Mouse (Mus musculus) hindbrain, embryonic 14.5 days (tissue): ENCODE measurements around the gene Olfr418. TPM values are rescaled to one million over a fixed set of nuclear protein-coding genes. Genes with fewer than 3 reads are reported as not detected.

Source experiments
- ATAC-seq: fragments of 200-750 bp; cut with Nextera tagmentation; 2 replicates; pipeline ENCODE4 v1.8.0; 2017; ENCODE audit warnings: moderate number of reproducible peaks, mild to moderate bottlenecking, moderate TSS enrichment, moderate library complexity; ENCODE audit not compliant: low FRiP score
- DNase-seq: peaks from one replicate; pipeline ENCODE4 v3.0.0-alpha.2; 2015; ENCODE audit warnings: low spot score
- H3K27ac ChIP-seq: fragments of 300-500 bp; sonication (generic); 2 replicates; pipeline ENCODE4 v1.5.1; 2014; ENCODE audit warnings: mild to moderate bottlenecking, moderate library complexity
- H3K27me3 ChIP-seq: fragments of 300-500 bp; sonication (generic); 2 replicates; pipeline ENCODE4 v1.6.1; 2014; ENCODE audit warnings: mild to moderate bottlenecking, low read length, mixed read lengths; ENCODE audit not compliant: control insufficient read depth, insufficient read depth
- H3K36me3 ChIP-seq: fragments of 300-500 bp; sonication (generic); replicated peaks from 2 replicates; pipeline ENCODE4 v1.6.1; 2014; ENCODE audit not compliant: control insufficient read depth, insufficient read depth
- H3K4me1 ChIP-seq: fragments of 300-500 bp; sonication (generic); replicated peaks from 2 replicates; pipeline ENCODE4 v1.6.1; 2014; ENCODE audit warnings: antibody characterized with exemption, low read length, mixed read lengths; ENCODE audit not compliant: control insufficient read depth, insufficient read depth
- H3K4me2 ChIP-seq: fragments of 300-500 bp; sonication (generic); replicated peaks from 2 replicates; pipeline ENCODE4 v1.6.1; 2014; ENCODE audit warnings: mild to moderate bottlenecking, moderate library complexity
- H3K4me3 ChIP-seq: fragments of 300-500 bp; sonication (generic); replicated peaks from 2 replicates; pipeline ENCODE4 v1.5.1; 2014; ENCODE audit warnings: mild to moderate bottlenecking, low read length
- H3K9ac ChIP-seq: fragments of 300-500 bp; sonication (generic); 2 replicates; pipeline ENCODE4 v1.6.1; 2014
- H3K9me3 ChIP-seq: fragments of 300-500 bp; sonication (generic); 2 replicates; pipeline ENCODE4 v1.6.1; 2016; ENCODE audit warnings: low read length; ENCODE audit not compliant: control insufficient read depth
- WGBS: fragments of 180-500 bp; shearing (Covaris S2); extraction: QIAGEN DNeasy Blood & Tissue Kit; methylation state at CpG from one replicate; pipeline ENCODE4 v1.1.7; 2014; 5-methylcytosine and 5-hydroxymethylcytosine counted together
- polyA plus RNA-seq: library from polyadenylated mRNA; unstranded; fragments of >200 nt; fragmentation: Nextera tagmentation; extraction: Ambion mirVana; gene quantifications from 2 replicates; pipeline ENCODE4 v1.2.1, GENCODE M21; 2014

Gene Olfr418
- polyA plus RNA-seq, 1 experiment from 2014 or later: not detected

GRCm38 (mm10) chr1:173321593-173322248 is 55.9 kb downstream of the Olfr418 start:
- Histone ChIP-seq H3K4me3 (no peak overlapping the region), H3K4me1 (no peaks in the 10 kb centered on the region), H3K4me2 (no peak overlapping the region), H3K9me3 (no peaks in the 10 kb centered on the region), H3K9ac (no peak overlapping the region), H3K27ac (no peak overlapping the region), H3K36me3 (no peaks in the 10 kb centered on the region), H3K27me3 (no peaks in the 10 kb centered on the region)
- ATAC-seq (peak; percentile 76), DNase-seq (no peak)
- WGBS: 43% methylated on average over 8 of the region's 8 CpGs

GRCm38 (mm10) chr1:173322249-173322627 is 56.4 kb downstream of the Olfr418 start:
- Histone ChIP-seq H3K4me1 (no peaks in the 10 kb centered on the region), H3K27me3 (no peaks in the 10 kb centered on the region), H3K4me2 (no peak overlapping the region), H3K4me3 (no peak overlapping the region), H3K9me3 (no peaks in the 10 kb centered on the region), H3K36me3 (no peaks in the 10 kb centered on the region), H3K27ac (no peak overlapping the region), H3K9ac (no peak overlapping the region)
- WGBS: 73% methylated on average over 6 of the region's 6 CpGs
- peak; percentile 43; the same call in 1 of the 2 replicates for ATAC-seq
- no peak for DNase-seq

Other genes starting within 250 kb of the Olfr418 start
- gene Olfr1408, start 128.6 kb upstream of the Olfr418 start, polyA plus RNA-seq: not detected in 2 replicates
- not detected in 2 replicates for gene Olfr1406, start 75.4 kb upstream of the Olfr418 start, polyA plus RNA-seq
- not detected in 2 replicates for gene Olfr218, start 68.2 kb upstream of the Olfr418 start, polyA plus RNA-seq
- not detected in 2 replicates for gene Olfr1404, start 53.6 kb upstream of the Olfr418 start, polyA plus RNA-seq
- not detected in 2 replicates for gene Fcer1a, start 38.8 kb upstream of the Olfr418 start, polyA plus RNA-seq
- not detected in 2 replicates for gene Mptx2, start 11.8 kb downstream of the Olfr418 start, polyA plus RNA-seq
- gene Ackr1, start 67.7 kb downstream of the Olfr418 start, polyA plus RNA-seq: 23.4 and 24.0 TPM in 2 replicates
- gene Aim2, start 84.9 kb downstream of the Olfr418 start, polyA plus RNA-seq: 1.3 and 1.4 TPM in 2 replicates
- 138 and 157 TPM in 2 replicates for gene Cadm3, start 101.7 kb downstream of the Olfr418 start, polyA plus RNA-seq
- gene Ifi206, start 225.0 kb downstream of the Olfr418 start, polyA plus RNA-seq: 0.20 TPM in 1 of 2 replicates, not detected in the other